23 mouse cellular contexts compared by ENCODE assay signal in genomic region chr11:77010762-77011475, GRCm38 (mm10). TPM values are rescaled to one million over a fixed set of nuclear protein-coding genes. Genes with fewer than 3 reads are reported as not detected.
A peak's percentile ranks its signal among the peaks of the same experiment; 100 is the strongest.
DNase-seq lines count a peak whose midpoint lies in the region; ATAC-seq and TF ChIP-seq lines count a peak whose summit lies in the region.
"Had no signal": no experiment of that assay in that cellular context is flagged by ENCODE, and none has a peak within 500 bp of the region (broad histone marks: within the 10 kb centered on the region; RNA-seq: fewer than 3 reads in every experiment).

No protein-coding gene starts in this region.

- ATAC-seq in intestine, embryonic 15.5 days: peak; percentile 67
- peak; percentile 79 for ATAC-seq in intestine, postnatal 0 days
- ATAC-seq: activated CD4-positive, CD25-positive, alpha-beta regulatory T cell, adult 4 months; CD4-positive, CD25-positive, alpha-beta regulatory T cell, adult 4 months; forebrain, embryonic 14.5 days; forebrain, postnatal 0 days had no signal

- peak; percentile 23 for DNase-seq in kidney, adult 9 months
- no peak for DNase-seq in kidney, postnatal 10 days
- DNase-seq in lung, postnatal 14 days: no peak
- no peak for DNase-seq in ovary, postnatal 14 days (ENCODE audit: low spot score)
- DNase-seq: adrenal gland, postnatal 10 days; adrenal gland, postnatal 36 days; cerebellum, adult 2 months; cerebellum, adult 9-11 months; cerebellum, postnatal 25 days; forebrain, postnatal 0 days; gastrocnemius, adult 2 months; gastrocnemius, postnatal 14 days; heart, adult 11 months had no signal

- H3K36me3 ChIP-seq in intestine, embryonic 15.5 days: no peaks in the 10 kb centered on the region
- H3K36me3 ChIP-seq in intestine, postnatal 0 days (ENCODE audit: control insufficient read depth, insufficient read depth): peaks cover 7% of the 10 kb centered on the region; the same call in 1 of the 2 replicates
- H3K36me3 ChIP-seq: embryonic facial prominence, embryonic 12.5 days; embryonic facial prominence, embryonic 15.5 days; hindbrain, embryonic 12.5 days; hindbrain, embryonic 15.5 days had no signal

- 0 out of 2 replicates have a peak, but pooled peaks cover 8% of the 10 kb centered on the region for H3K4me1 ChIP-seq in intestine, embryonic 15.5 days (replicated peaks)
- no peaks in the 10 kb centered on the region for H3K4me1 ChIP-seq in intestine, postnatal 0 days (replicated peaks; ENCODE audit: control insufficient read depth, insufficient read depth, low read length)
- H3K4me1 ChIP-seq: embryonic facial prominence, embryonic 12.5 days; hindbrain, embryonic 12.5 days; hindbrain, embryonic 15.5 days had no signal

- no peak overlapping the region for H3K9ac ChIP-seq in intestine, embryonic 15.5 days
- peak overlapping the region; percentile 27; the same call in 1 of the 2 replicates for H3K9ac ChIP-seq in intestine, postnatal 0 days (ENCODE audit: low read depth, low read length)
- H3K9ac ChIP-seq: embryonic facial prominence, embryonic 12.5 days; embryonic facial prominence, embryonic 15.5 days; forebrain, postnatal 0 days; hindbrain, embryonic 12.5 days; hindbrain, embryonic 15.5 days had no signal

- no peak for TF ChIP-seq CTCF in intestine, postnatal 0 days (IDR thresholded peaks at IDR 0.05; ENCODE audit: low read depth)

- H3K4me2 ChIP-seq in intestine, embryonic 15.5 days (replicated peaks): peak overlapping the region; percentile 55
- peak overlapping the region; percentile 28 for H3K4me2 ChIP-seq in intestine, postnatal 0 days (replicated peaks; ENCODE audit: low read depth)
- H3K4me2 ChIP-seq: embryonic facial prominence, embryonic 12.5 days; embryonic facial prominence, embryonic 15.5 days; heart, embryonic 11.5 days; hindbrain, embryonic 12.5 days; hindbrain, embryonic 15.5 days had no signal

- H3K27ac ChIP-seq in intestine, embryonic 15.5 days: peak overlapping the region; percentile 60; the same call in 1 of the 2 replicates
- H3K27ac ChIP-seq in intestine, postnatal 0 days (ENCODE audit: low read depth, low read length): peak overlapping the region; percentile 80
- H3K27ac ChIP-seq: embryonic facial prominence, embryonic 12.5 days; embryonic facial prominence, embryonic 15.5 days; gastrocnemius, adult 2 months; hindbrain, embryonic 12.5 days; hindbrain, embryonic 15.5 days had no signal

- no peaks in the 10 kb centered on the region for H3K9me3 ChIP-seq in intestine, embryonic 15.5 days
- no peaks in the 10 kb centered on the region for H3K9me3 ChIP-seq in intestine, postnatal 0 days (ENCODE audit: control insufficient read depth)
- H3K9me3 ChIP-seq: embryonic facial prominence, embryonic 12.5 days; embryonic facial prominence, embryonic 15.5 days; hindbrain, embryonic 12.5 days; hindbrain, embryonic 15.5 days had no signal

- WGBS in intestine, embryonic 15.5 days: 55% methylated on average over 10 of the region's 10 CpGs
- WGBS in intestine, postnatal 0 days: 31% methylated on average over 10 of the region's 10 CpGs

- H3K27me3 ChIP-seq in intestine, embryonic 15.5 days (replicated peaks): no peaks in the 10 kb centered on the region
- no peaks in the 10 kb centered on the region for H3K27me3 ChIP-seq in intestine, postnatal 0 days (replicated peaks; ENCODE audit: control insufficient read depth, insufficient read depth, low read length)
- H3K27me3 ChIP-seq: embryonic facial prominence, embryonic 12.5 days; embryonic facial prominence, embryonic 15.5 days; hindbrain, embryonic 12.5 days; hindbrain, embryonic 15.5 days had no signal

- H3K4me3 ChIP-seq in intestine, embryonic 15.5 days (replicated peaks): no peak overlapping the region
- H3K4me3 ChIP-seq in intestine, postnatal 0 days (ENCODE audit: low read depth, low read length): no peak overlapping the region
- H3K4me3 ChIP-seq: embryonic facial prominence, embryonic 12.5 days; embryonic facial prominence, embryonic 15.5 days; gastrocnemius, adult 2 months; hindbrain, embryonic 12.5 days; hindbrain, embryonic 15.5 days had no signal

RNA-seq across cellular contexts. Expression of gene Slc6a4, which starts 12.5 kb away (rescaled TPM):
- polyA plus RNA-seq in intestine, embryonic 15.5 days (2015; fragmentation: Nextera tagmentation; extraction: Ambion mirVana): 17.4 and 18.8 TPM in 2 replicates
- polyA plus RNA-seq in intestine, postnatal 0 days (2015; fragmentation: Nextera tagmentation; extraction: Ambion mirVana): 21.1 and 21.2 TPM in 2 replicates
- polyA plus RNA-seq: activated CD4-positive, CD25-positive, alpha-beta regulatory T cell, adult 4 months had no signal
